ENCODE assay signal across 14 mouse cellular contexts in genomic region chr5:30204441-30204840, GRCm38 (mm10). TPM values are rescaled to one million over a fixed set of nuclear protein-coding genes. Genes with fewer than 3 reads are reported as not detected.
A peak's percentile ranks its signal among the peaks of the same experiment; 100 is the strongest.
DNase-seq lines count a peak whose midpoint lies in the region.
"Had no signal": no experiment of that assay in that cellular context is flagged by ENCODE, and none has a peak within 500 bp of the region (broad histone marks: within the 10 kb centered on the region; RNA-seq: fewer than 3 reads in every experiment).

No protein-coding gene starts in this region.

- intact Hi-C loops in heart, postnatal 36 days (cut with DNase I): no loop called here

- DNase-seq in heart, adult 11 months: peak; percentile 76
- no peak for DNase-seq in heart, postnatal 36 days
- DNase-seq: adrenal gland, adult 2 months; adrenal gland, adult 8-10 months; adrenal gland, postnatal 10 days; adrenal gland, postnatal 14 days; adrenal gland, postnatal 25 days; adrenal gland, postnatal 36 days; B cell, adult 2 months; cerebellum, adult 11 months; cerebellum, adult 11-12 months; cerebellum, adult 18-20 months; cerebellum, adult 2 months had no signal

RNA-seq across cellular contexts. Expression of gene Adgrf3, which starts 1.1 kb away (rescaled TPM):
- under 1 TPM in 1 of 2 experiments, not detected in 1; 0.08 TPM for total RNA-seq in heart, postnatal 36 days (2021)
- total RNA-seq: adrenal gland, adult 18-20 months; adrenal gland, adult 2 months; adrenal gland, adult 8-10 months; adrenal gland, postnatal 14 days; adrenal gland, postnatal 25 days; adrenal gland, postnatal 36 days had no signal

RNA-seq across cellular contexts. Expression of gene Selenoi, which starts 27.9 kb away (rescaled TPM):
- total RNA-seq in heart, postnatal 36 days (2021): 10 to 100 TPM; 15.0 to 17.4 TPM

RNA-seq across cellular contexts. Expression of gene Hadhb, which starts 49.4 kb away (rescaled TPM):
- 1,000 to 10,000 TPM; 2,118 to 2,205 TPM for total RNA-seq in heart, postnatal 36 days (2021)

RNA-seq across cellular contexts. Expression of gene Hadha, which starts 49.5 kb away (rescaled TPM):
- 1,000 to 10,000 TPM; 1,332 to 1,358 TPM for total RNA-seq in heart, postnatal 36 days (2021)
